Mouse (Mus musculus) small intestine, adult 2 months (tissue): ENCODE results near the gene Sstr2.

Source experiments
- CTCF ChIP-seq: fragments of 200-500 bp; IDR thresholded peaks from 2 replicates; pipeline ENCODE4 v1.5.1; 2012; ENCODE audit warnings: low read depth, mild to moderate bottlenecking, control low read depth, inconsistent platforms, low read length, moderate library complexity, mixed read lengths; ENCODE audit not compliant: insufficient replicate concordance, insufficient read length; ENCODE audit errors: extremely low read depth
- POLR2A ChIP-seq: fragments of 200-500 bp; IDR thresholded peaks from 2 replicates; pipeline ENCODE4 v1.6.1; 2012; ENCODE audit warnings: low read depth, mild to moderate bottlenecking, control low read depth, inconsistent platforms, low read length, moderate library complexity

- TF ChIP-seq POLR2A (no peak), CTCF (peak; percentile 62; the same call in 1 of the 2 replicates)
These were observed 7.2 kb upstream of the Sstr2 start for GRCm38 (mm10) chr11:113611664-113612611.
